Mouse (Mus musculus): ENCODE measurements around the gene Arhgap44.
A peak's percentile ranks its signal among the peaks of the same experiment; 100 is the strongest.

The Arhgap44 gene

GRCm38 (mm10) chr11:65135251-65135739 lies 27.5 kb downstream of the Arhgap44 start:
- DNase-seq = peak; percentile 54 to 64

- DNase-seq = no peak
Measured at GRCm38 (mm10) chr11:65133661-65134060, 29.1 kb downstream of the Arhgap44 start.

- DNase-seq = no peak
Measured at GRCm38 (mm10) chr11:65129110-65129509, 33.7 kb downstream of the Arhgap44 start.

GRCm38 (mm10) chr11:65128666-65129065 lies 34.1 kb downstream of the Arhgap44 start:
- no peak for DNase-seq

GRCm38 (mm10) chr11:65126566-65126965 lies 36.2 kb downstream of the Arhgap44 start:
- DNase-seq = peak; percentile 57 to 63

GRCm38 (mm10) chr11:65124913-65125418 lies 37.8 kb downstream of the Arhgap44 start:
- DNase-seq = peak; percentile 58 to 73

- no peak for DNase-seq
Measured at GRCm38 (mm10) chr11:65120276-65120675, 42.5 kb downstream of the Arhgap44 start.

- DNase-seq = no peak
Measured at GRCm38 (mm10) chr11:65115811-65116210, 47.0 kb downstream of the Arhgap44 start.

GRCm38 (mm10) chr11:65112086-65112485 lies 50.7 kb downstream of the Arhgap44 start:
- DNase-seq = no peak

GRCm38 (mm10) chr11:65111651-65112050 lies 51.1 kb downstream of the Arhgap44 start:
- peak; percentile 55 to 70 for DNase-seq

- no peak for DNase-seq
Measured at GRCm38 (mm10) chr11:65110058-65110457, 52.7 kb downstream of the Arhgap44 start.

GRCm38 (mm10) chr11:65107734-65108171 lies 55.0 kb downstream of the Arhgap44 start:
- peak; percentile 67 to 85 for DNase-seq

- no peak for DNase-seq
Measured at GRCm38 (mm10) chr11:65107151-65107550, 55.6 kb downstream of the Arhgap44 start.

GRCm38 (mm10) chr11:65104076-65104475 lies 58.7 kb downstream of the Arhgap44 start:
- DNase-seq = peak; percentile 51 to 85

GRCm38 (mm10) chr11:65101206-65101605 lies 61.6 kb downstream of the Arhgap44 start:
- peak in 1 of 2 experiments; percentile 44 for DNase-seq

- no peak for DNase-seq
Measured at GRCm38 (mm10) chr11:65100031-65100430, 62.7 kb downstream of the Arhgap44 start.

GRCm38 (mm10) chr11:65097526-65098070 lies 65.2 kb downstream of the Arhgap44 start:
- no peak for DNase-seq

GRCm38 (mm10) chr11:65096866-65097265 lies 65.9 kb downstream of the Arhgap44 start:
- no peak for DNase-seq

- DNase-seq = no peak
Measured at GRCm38 (mm10) chr11:65092851-65093250, 69.9 kb downstream of the Arhgap44 start.

- no peak for DNase-seq
Measured at GRCm38 (mm10) chr11:65090386-65090785, 72.4 kb downstream of the Arhgap44 start.

- no peak for DNase-seq
Measured at GRCm38 (mm10) chr11:65089982-65090381, 72.8 kb downstream of the Arhgap44 start.

- peak; percentile 55 to 65 for DNase-seq
Measured at GRCm38 (mm10) chr11:65089282-65089681, 73.5 kb downstream of the Arhgap44 start.

GRCm38 (mm10) chr11:65088451-65089222 lies 74.1 kb downstream of the Arhgap44 start:
- peak; percentile 83 for DNase-seq

- DNase-seq = peak in 1 of 2 experiments; percentile 33
Measured at GRCm38 (mm10) chr11:65080761-65081160, 82.0 kb downstream of the Arhgap44 start.
